Mouse (Mus musculus) spleen, adult 2 months (tissue): ENCODE results near the gene Slc4a3.

ENCODE experiments used
- CTCF ChIP-seq: fragments of 200-500 bp; IDR thresholded peaks from 2 replicates; pipeline ENCODE4 v1.5.1; 2011; ENCODE audit warnings: mild to moderate bottlenecking, inconsistent platforms; ENCODE audit not compliant: insufficient read depth, insufficient read length, insufficient replicate concordance; ENCODE audit errors: extremely low read depth
- POLR2A ChIP-seq: fragments of 200-500 bp; IDR thresholded peaks from 2 replicates; pipeline ENCODE4 v1.6.1; 2011; ENCODE audit warnings: low read depth, low read length, inconsistent platforms

DNA sequence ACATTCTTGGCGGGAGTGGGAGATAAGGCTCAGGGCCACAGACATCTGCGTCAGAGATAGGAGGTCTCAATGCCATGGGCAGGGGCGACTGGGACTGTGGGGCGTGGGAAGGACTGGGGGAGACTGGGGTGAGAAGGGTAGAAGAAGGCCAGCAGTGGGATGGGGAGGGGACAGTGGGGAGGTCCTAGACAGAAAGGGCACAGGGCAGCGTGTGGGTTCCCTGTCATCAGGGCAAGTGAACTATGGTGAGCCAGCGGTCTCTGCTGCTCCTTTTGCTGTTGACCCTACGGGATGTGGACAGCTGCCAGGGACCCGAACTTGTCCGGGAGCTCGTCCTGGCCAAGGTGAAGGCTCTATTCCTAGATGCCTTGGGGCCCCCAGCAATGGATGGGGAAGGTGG is 39.1 kb upstream of the Slc4a3 start, which contains the start of gene Inha:
- TF ChIP-seq POLR2A (no peak), CTCF (no peak)
